Comparison of ENCODE assay signal across 8 mouse cellular contexts in the genomic region with DNA sequence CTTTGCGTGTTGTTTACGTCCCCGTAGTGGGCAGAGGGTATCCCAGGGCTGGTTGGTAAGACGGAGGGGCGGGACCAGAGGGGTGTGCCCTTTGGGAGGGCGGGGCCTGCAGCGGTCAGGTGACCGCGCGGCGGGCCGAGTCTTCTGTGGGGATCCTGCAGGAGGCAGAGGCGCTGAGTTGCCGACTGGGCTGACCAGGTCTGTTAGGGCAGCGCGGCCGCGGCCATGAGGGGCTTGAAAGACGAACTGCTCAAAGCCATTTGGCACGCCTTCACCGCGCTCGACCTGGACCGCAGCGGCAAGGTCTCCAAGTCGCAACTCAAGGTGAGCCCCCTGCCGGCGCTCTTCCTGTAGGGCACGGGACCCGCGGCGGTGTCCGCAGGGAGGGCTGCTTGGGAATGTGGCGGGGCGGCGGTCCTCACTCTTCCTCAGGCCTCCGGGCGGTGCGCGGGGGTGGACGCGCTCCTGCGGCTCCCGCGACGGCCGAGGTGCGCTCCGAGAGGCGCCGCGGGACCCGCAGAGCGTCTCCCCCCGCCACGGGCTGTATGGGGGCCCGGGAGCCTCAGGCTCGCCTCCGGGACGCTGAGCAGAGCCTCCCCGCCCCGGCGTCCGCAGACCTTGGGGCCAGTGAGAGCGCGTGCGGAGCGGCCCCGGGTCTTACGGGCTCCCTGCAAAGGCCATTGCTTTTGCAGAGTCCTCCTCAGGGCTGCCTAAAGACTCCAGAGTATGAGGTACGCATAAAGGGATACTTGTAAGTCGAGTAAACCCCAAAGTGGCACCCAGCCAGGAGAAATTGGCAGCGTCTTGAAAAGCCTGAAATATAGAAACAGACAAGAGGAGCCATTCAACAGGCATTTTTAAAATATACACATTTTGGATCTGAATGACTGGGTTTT. TPM values are rescaled to one million over a fixed set of nuclear protein-coding genes. Genes with fewer than 3 reads are reported as not detected.
DNase-seq lines count a peak whose midpoint lies in the region; ATAC-seq lines count a peak whose summit lies in the region.

A gene (plus strand): TSS at position 126 of the 896 bp plus-strand sequence.

- no peaks in the 10 kb centered on the region for H3K9me3 ChIP-seq in megakaryocyte, embryonic 14.5 days

- peaks cover 8% of the 10 kb centered on the region for H3K36me3 ChIP-seq in megakaryocyte, embryonic 14.5 days (replicated peaks; ENCODE audit: low read length)

- DNase-seq in WW6 (ENCODE audit: low read depth, low spot score), result peak; percentile 81
- DNase-seq in gastrocnemius, adult 8-10 months (ENCODE audit: low spot score in 2 of 2), result peak; percentile 74 to 84
- peak; percentile 76 for DNase-seq in hindlimb bud, embryonic 11.5 days (ENCODE audit: extremely low spot score, low read depth, low spot score)
- peak; percentile 13 to 50 for DNase-seq in left cerebral cortex, adult 8-10 months (ENCODE audit: low spot score in 2 of 2)
- DNase-seq in right cerebral cortex, postnatal 10 days (ENCODE audit: low spot score in 2 of 2), result peak; percentile 84 to 91
- DNase-seq in urinary bladder, postnatal 25 days (ENCODE audit: low spot score), result peak; percentile 81

- H3K4me1 ChIP-seq in megakaryocyte, embryonic 14.5 days, result peaks cover 25% of the 10 kb centered on the region; the same call in 1 of the 2 replicates

- peak; percentile 97 for ATAC-seq in common myeloid progenitor, adult 5-6 weeks (replicated peaks; ENCODE audit: low read depth, poor library complexity, severe bottlenecking)

- H3K27me3 ChIP-seq in megakaryocyte, embryonic 14.5 days (replicated peaks), result no peaks in the 10 kb centered on the region

- H3K4me3 ChIP-seq in megakaryocyte, embryonic 14.5 days (replicated peaks), result peak within 1 kb of the TSS; percentile 96

RNA-seq across cellular contexts. Expression of the gene that starts here (rescaled TPM):
- total RNA-seq in common myeloid progenitor, adult 5-6 weeks (2017), result 62.2 and 66.2 TPM in 2 replicates
- total RNA-seq in gastrocnemius, adult 8-10 months (2022), result 1 to 10 TPM; 4.5 to 6.0 (median 5.4) TPM
- total RNA-seq in left cerebral cortex, adult 8-10 months (2022), result 10 to 100 TPM; 10.5 to 12.7 (median 12.1) TPM
- polyA plus RNA-seq in megakaryocyte, embryonic 14.5 days (2012; ENCODE audit: insufficient read depth, low replicate concordance), result 4.5 and 8.4 TPM in 2 replicates

Comparison
In these comparisons a context has a peak if more than half of its experiments do, and no peak if none do; other contexts are left out.
1. Peak in every context shown above with its lines: DNase-seq, ATAC-seq and H3K4me3 ChIP-seq.
2. DNase-seq: peak in every context shown above with its lines; median percentile 88 in right cerebral cortex, postnatal 10 days; 81 in WW6; 81 in urinary bladder, postnatal 25 days; 79 in gastrocnemius, adult 8-10 months; 76 in hindlimb bud, embryonic 11.5 days; 32 in left cerebral cortex, adult 8-10 months.